Mouse (Mus musculus): ENCODE data around the gene Fam50a. TPM values are rescaled to one million over a fixed set of nuclear protein-coding genes. Genes with fewer than 3 reads are reported as not detected.

The Fam50a gene
- polyA plus RNA-seq, 1 experiment from 2014 or later: 63.2 TPM

- Histone ChIP-seq H3K9ac (ENCODE audit: low read length) (peak overlapping the region; percentile 84), H3K36me3 (ENCODE audit: control insufficient read depth, insufficient read depth, low read length) (0 out of 2 replicates have a peak, but pooled peaks cover 9% of the 10 kb centered on the region), H3K4me3 (replicated peaks; ENCODE audit: low read length) (peak overlapping the region; percentile 68), H3K27me3 (ENCODE audit: control insufficient read depth, insufficient read depth, low read length) (no peaks in the 10 kb centered on the region), H3K4me2 (ENCODE audit: low read depth, low read length) (peak overlapping the region; percentile 67), H3K4me1 (ENCODE audit: control insufficient read depth, insufficient read depth, low read length) (peaks cover 9% of the 10 kb centered on the region; the same call in 1 of the 2 replicates), H3K9me3 (replicated peaks; ENCODE audit: control insufficient read depth, low read length) (no peaks in the 10 kb centered on the region), H3K27ac (ENCODE audit: low read length) (peak overlapping the region; percentile 72)
- 15% methylated on average over 39 of the region's 49 CpGs for WGBS
- peak; percentile 86 for ATAC-seq (ENCODE audit: insufficient read depth, low FRiP score)
Measured at GRCm38 (mm10) chrX:74368209-74368909, 55.5 kb downstream of the Fam50a start.

Small RNA genes lying within 50 kb of the gene (microRNA-seq; reads per million reads assigned to microRNA genes)
- gene Mir7091: not detected
- gene Mir7092: 0.66 reads per million

Other genes with a start within 250 kb of the Fam50a start
- not detected in 2 replicates for gene Opn1mw, start 185.6 kb upstream of the Fam50a start, polyA plus RNA-seq (2015; fragmentation: Nextera tagmentation; extraction: Ambion mirVana)
- 10.5 and 10.6 TPM in 2 replicates for gene Mecp2, start 177.7 kb upstream of the Fam50a start, polyA plus RNA-seq (2015; fragmentation: Nextera tagmentation; extraction: Ambion mirVana)
- not detected in 2 replicates for gene Tex28, start 145.2 kb upstream of the Fam50a start, polyA plus RNA-seq (2015; fragmentation: Nextera tagmentation; extraction: Ambion mirVana)
- not detected in 2 replicates for gene Tktl1, start 135.8 kb upstream of the Fam50a start, polyA plus RNA-seq (2015; fragmentation: Nextera tagmentation; extraction: Ambion mirVana)
- gene Flna, start 63.2 kb upstream of the Fam50a start, polyA plus RNA-seq (2015; fragmentation: Nextera tagmentation; extraction: Ambion mirVana): 498 and 560 TPM in 2 replicates
- 22.5 and 26.8 TPM in 2 replicates for gene Emd, start 58.3 kb upstream of the Fam50a start, polyA plus RNA-seq (2015; fragmentation: Nextera tagmentation; extraction: Ambion mirVana)
- 666 and 804 TPM in 2 replicates for gene Rpl10, start 42.2 kb upstream of the Fam50a start, polyA plus RNA-seq (2015; fragmentation: Nextera tagmentation; extraction: Ambion mirVana)
- 79.1 and 81.0 TPM in 2 replicates for gene Taz, start 31.1 kb upstream of the Fam50a start, polyA plus RNA-seq (2015; fragmentation: Nextera tagmentation; extraction: Ambion mirVana)
- gene Dnase1l1, start 30.7 kb upstream of the Fam50a start, polyA plus RNA-seq (2015; fragmentation: Nextera tagmentation; extraction: Ambion mirVana): 14.8 and 18.7 TPM in 2 replicates
- gene Atp6ap1, start 15.9 kb upstream of the Fam50a start, polyA plus RNA-seq (2015; fragmentation: Nextera tagmentation; extraction: Ambion mirVana): 149 and 171 TPM in 2 replicates
- gene Gdi1, start 8.0 kb upstream of the Fam50a start, polyA plus RNA-seq (2015; fragmentation: Nextera tagmentation; extraction: Ambion mirVana): 218 and 219 TPM in 2 replicates
- gene Plxna3, start 16.0 kb downstream of the Fam50a start, polyA plus RNA-seq (2015; fragmentation: Nextera tagmentation; extraction: Ambion mirVana): 16.8 and 18.4 TPM in 2 replicates
- gene Lage3, start 40.6 kb downstream of the Fam50a start, polyA plus RNA-seq (2015; fragmentation: Nextera tagmentation; extraction: Ambion mirVana): 94.3 and 105 TPM in 2 replicates
- 67.0 and 72.8 TPM in 2 replicates for gene Ubl4a, start 60.2 kb downstream of the Fam50a start, polyA plus RNA-seq (2015; fragmentation: Nextera tagmentation; extraction: Ambion mirVana)
- 18.6 and 21.4 TPM in 2 replicates for gene Slc10a3, start 60.3 kb downstream of the Fam50a start, polyA plus RNA-seq (2015; fragmentation: Nextera tagmentation; extraction: Ambion mirVana)
- 36.2 and 40.4 TPM in 2 replicates for gene Fam3a, start 80.2 kb downstream of the Fam50a start, polyA plus RNA-seq (2015; fragmentation: Nextera tagmentation; extraction: Ambion mirVana)
- 22.8 and 24.4 TPM in 2 replicates for gene Ikbkg, start 80.3 kb downstream of the Fam50a start, polyA plus RNA-seq (2015; fragmentation: Nextera tagmentation; extraction: Ambion mirVana)
- 84.5 and 109 TPM in 2 replicates for gene G6pdx, start 116.2 kb downstream of the Fam50a start, polyA plus RNA-seq (2015; fragmentation: Nextera tagmentation; extraction: Ambion mirVana)
- gene Gm6880, start 168.4 kb downstream of the Fam50a start, polyA plus RNA-seq (2015; fragmentation: Nextera tagmentation; extraction: Ambion mirVana): not detected in 2 replicates